Mouse (Mus musculus) intestine, embryonic 14.5 days (tissue): ENCODE measurements around the gene Gpn2. TPM values are rescaled to one million over a fixed set of nuclear protein-coding genes. Genes with fewer than 3 reads are reported as not detected.

ENCODE experiments used
- ATAC-seq: fragments of 200-750 bp; cut with Nextera tagmentation; replicated peaks from 2 replicates; pipeline ENCODE4 v1.8.0; 2017; ENCODE audit warnings: low read depth, moderate number of reproducible peaks, moderate TSS enrichment, moderate library complexity; ENCODE audit not compliant: low FRiP score, low TSS enrichment
- DNase-seq: peaks from one replicate; pipeline ENCODE4 v3.0.0-alpha.2; 2018; ENCODE audit warnings: low spot score
- H3K27ac ChIP-seq: fragments of 300-500 bp; sonication (generic); 2 replicates; pipeline ENCODE4 v1.5.1; 2014; ENCODE audit warnings: low read depth, mild to moderate bottlenecking, control low read depth
- H3K27me3 ChIP-seq: fragments of 300-500 bp; sonication (generic); replicated peaks from 2 replicates; pipeline ENCODE4 v1.6.1; 2014; ENCODE audit warnings: low read length, control low read depth; ENCODE audit not compliant: control insufficient read depth, insufficient read depth
- H3K36me3 ChIP-seq: fragments of 300-500 bp; sonication (generic); 2 replicates; pipeline ENCODE4 v1.6.1; 2014; ENCODE audit warnings: low read length, control low read depth; ENCODE audit not compliant: control insufficient read depth, insufficient read depth
- H3K4me1 ChIP-seq: fragments of 300-500 bp; sonication (generic); replicated peaks from 2 replicates; pipeline ENCODE4 v1.6.1; 2014; ENCODE audit warnings: low read length, control low read depth, mixed read lengths; ENCODE audit not compliant: control insufficient read depth, insufficient read depth
- H3K4me2 ChIP-seq: fragments of 300-500 bp; sonication (generic); 2 replicates; pipeline ENCODE4 v1.6.1; 2014; ENCODE audit warnings: low read length
- H3K4me3 ChIP-seq: fragments of 300-500 bp; sonication (generic); 2 replicates; pipeline ENCODE4 v1.5.1; 2014; ENCODE audit warnings: low read depth, low read length, control low read depth, mixed read lengths
- H3K9ac ChIP-seq: fragments of 300-500 bp; sonication (generic); 2 replicates; pipeline ENCODE4 v1.6.1; 2014; ENCODE audit warnings: mild to moderate bottlenecking, low read length
- H3K9me3 ChIP-seq: fragments of 300-500 bp; sonication (generic); 2 replicates; pipeline ENCODE4 v1.6.1; 2016; ENCODE audit warnings: low read length, control low read depth; ENCODE audit not compliant: control insufficient read depth
- WGBS: fragments of 180-500 bp; shearing (Covaris S2); extraction: QIAGEN DNeasy Blood & Tissue Kit; methylation state at CpG from one replicate; pipeline ENCODE4 v1.1.7; 2014; 5-methylcytosine and 5-hydroxymethylcytosine counted together
- polyA plus RNA-seq: library from polyadenylated mRNA; unstranded; fragments of >200 nt; fragmentation: Nextera tagmentation; extraction: Ambion mirVana; gene quantifications from 2 replicates; pipeline ENCODE4 v1.2.1, GENCODE M21; 2014

Gene Gpn2
- polyA plus RNA-seq, 1 experiment from 2014 or later, result 19.8 TPM

GRCm38 (mm10) chr4:133624830-133625229 lies 40.7 kb downstream of the Gpn2 start:
- Histone ChIP-seq H3K4me3 (no peak overlapping the region), H3K9me3 (no peaks in the 10 kb centered on the region), H3K27ac (no peak overlapping the region), H3K4me1 (no peaks in the 10 kb centered on the region), H3K27me3 (no peaks in the 10 kb centered on the region), H3K9ac (no peak overlapping the region), H3K36me3 (peaks cover 37% of the 10 kb centered on the region), H3K4me2 (no peak overlapping the region)
- DNase-seq, result no peak
- no peak for ATAC-seq
- 83% methylated on average over 7 of the region's 7 CpGs for WGBS

GRCm38 (mm10) chr4:133625621-133626071 lies 41.5 kb downstream of the Gpn2 start:
- no peak overlapping the region for H3K9ac ChIP-seq
- H3K36me3 ChIP-seq, result peaks cover 34% of the 10 kb centered on the region
- ATAC-seq, result no peak
- DNase-seq, result no peak
- H3K4me2 ChIP-seq, result no peak overlapping the region
- H3K4me1 ChIP-seq, result no peaks in the 10 kb centered on the region
- no peak overlapping the region for H3K4me3 ChIP-seq
- 72% methylated on average over 11 of the region's 11 CpGs for WGBS
- H3K9me3 ChIP-seq, result no peaks in the 10 kb centered on the region
- no peaks in the 10 kb centered on the region for H3K27me3 ChIP-seq
- H3K27ac ChIP-seq, result no peak overlapping the region

- Histone ChIP-seq H3K9ac (no peak overlapping the region), H3K4me1 (no peaks in the 10 kb centered on the region), H3K27me3 (no peaks in the 10 kb centered on the region), H3K36me3 (peaks cover 30% of the 10 kb centered on the region), H3K4me2 (no peak overlapping the region), H3K4me3 (no peak overlapping the region), H3K9me3 (no peaks in the 10 kb centered on the region), H3K27ac (no peak overlapping the region)
- DNase-seq, result no peak
- ATAC-seq, result no peak
- WGBS, result 65% methylated on average over 5 of the region's 5 CpGs
Measured at GRCm38 (mm10) chr4:133626221-133626620, 42.1 kb downstream of the Gpn2 start.

GRCm38 (mm10) chr4:133626621-133627020 lies 42.5 kb downstream of the Gpn2 start:
- Histone ChIP-seq H3K27me3 (no peaks in the 10 kb centered on the region), H3K36me3 (peaks cover 30% of the 10 kb centered on the region), H3K9me3 (no peaks in the 10 kb centered on the region), H3K9ac (no peak overlapping the region), H3K4me2 (no peak overlapping the region), H3K4me3 (no peak overlapping the region), H3K4me1 (no peaks in the 10 kb centered on the region), H3K27ac (no peak overlapping the region)
- 88% methylated on average over 9 of the region's 9 CpGs for WGBS
- no peak for DNase-seq
- ATAC-seq, result no peak

- ATAC-seq (no peak), DNase-seq (no peak)
- H3K4me1 ChIP-seq, result peaks cover 4% of the 10 kb centered on the region
- no peak overlapping the region for H3K27ac ChIP-seq
- H3K9me3 ChIP-seq, result no peaks in the 10 kb centered on the region
- H3K36me3 ChIP-seq, result peaks cover 30% of the 10 kb centered on the region
- WGBS, result 90% methylated on average over 14 of the region's 14 CpGs
- H3K9ac ChIP-seq, result no peak overlapping the region
- no peak overlapping the region for H3K4me2 ChIP-seq
- no peaks in the 10 kb centered on the region for H3K27me3 ChIP-seq
- no peak overlapping the region for H3K4me3 ChIP-seq
Measured at GRCm38 (mm10) chr4:133627039-133627438, 42.9 kb downstream of the Gpn2 start.

GRCm38 (mm10) chr4:133628517-133628916 lies 44.4 kb downstream of the Gpn2 start:
- ATAC-seq (no peak), DNase-seq (no peak)
- no peak overlapping the region for H3K27ac ChIP-seq
- H3K27me3 ChIP-seq, result no peaks in the 10 kb centered on the region
- no peak overlapping the region for H3K4me3 ChIP-seq
- WGBS, result 86% methylated on average over 2 of the region's 2 CpGs
- no peaks in the 10 kb centered on the region for H3K9me3 ChIP-seq
- no peak overlapping the region for H3K4me2 ChIP-seq
- no peak overlapping the region for H3K9ac ChIP-seq
- H3K4me1 ChIP-seq, result peaks cover 9% of the 10 kb centered on the region
- H3K36me3 ChIP-seq, result peaks cover 30% of the 10 kb centered on the region

- Histone ChIP-seq H3K36me3 (peaks cover 26% of the 10 kb centered on the region), H3K4me3 (no peak overlapping the region), H3K9me3 (no peaks in the 10 kb centered on the region), H3K27me3 (no peaks in the 10 kb centered on the region), H3K4me2 (no peak overlapping the region), H3K4me1 (peaks cover 9% of the 10 kb centered on the region), H3K27ac (no peak overlapping the region), H3K9ac (no peak overlapping the region)
- no peak for ATAC-seq
- 78% methylated on average over 7 of the region's 7 CpGs for WGBS
- no peak for DNase-seq
Measured at GRCm38 (mm10) chr4:133629191-133629590, 45.0 kb downstream of the Gpn2 start.

- H3K9ac ChIP-seq, result no peak overlapping the region
- H3K4me2 ChIP-seq, result no peak overlapping the region
- H3K4me1 ChIP-seq, result peaks cover 9% of the 10 kb centered on the region
- H3K9me3 ChIP-seq, result no peaks in the 10 kb centered on the region
- peaks cover 15% of the 10 kb centered on the region for H3K36me3 ChIP-seq
- no peak overlapping the region for H3K27ac ChIP-seq
- 91% methylated on average over 8 of the region's 8 CpGs for WGBS
- H3K4me3 ChIP-seq, result no peak overlapping the region
- no peaks in the 10 kb centered on the region for H3K27me3 ChIP-seq
- no peak for DNase-seq
- ATAC-seq, result no peak
Measured at GRCm38 (mm10) chr4:133630326-133630920, 46.3 kb downstream of the Gpn2 start.

- peaks cover 9% of the 10 kb centered on the region for H3K4me1 ChIP-seq
- ATAC-seq (no peak), DNase-seq (no peak)
- no peak overlapping the region for H3K27ac ChIP-seq
- peak overlapping the region; percentile 88; the same call in 1 of the 2 replicates for H3K4me2 ChIP-seq
- H3K36me3 ChIP-seq, result peaks cover 8% of the 10 kb centered on the region
- H3K4me3 ChIP-seq, result no peak overlapping the region
- no peaks in the 10 kb centered on the region for H3K9me3 ChIP-seq
- WGBS, result 80% methylated on average over 14 of the region's 14 CpGs
- no peaks in the 10 kb centered on the region for H3K27me3 ChIP-seq
- H3K9ac ChIP-seq, result no peak overlapping the region
Measured at GRCm38 (mm10) chr4:133631071-133631768, 47.1 kb downstream of the Gpn2 start.
